Mouse (Mus musculus) limb, embryonic 14.5 days (tissue): Measurements from ENCODE around the gene Best1. TPM values are rescaled to one million over a fixed set of nuclear protein-coding genes. Genes with fewer than 3 reads are reported as not detected.
A peak's percentile ranks its signal among the peaks of the same experiment; 100 is the strongest.

Experiments
- ATAC-seq: fragments of 200-750 bp; cut with Nextera tagmentation; 2 replicates; pipeline ENCODE4 v1.8.0; 2017; ENCODE audit warnings: low read depth, moderate number of reproducible peaks, moderate TSS enrichment; ENCODE audit not compliant: low FRiP score
- DNase-seq: peaks from one replicate; pipeline ENCODE4 v3.0.0-alpha.2; 2015; ENCODE audit warnings: low spot score
- H3K27ac ChIP-seq: fragments of 300-500 bp; sonication (generic); replicated peaks from 2 replicates; pipeline ENCODE4 v1.5.1; 2014; ENCODE audit warnings: low read depth, mild to moderate bottlenecking, low read length, moderate library complexity, mixed read lengths
- H3K27me3 ChIP-seq: fragments of 300-500 bp; sonication (generic); 2 replicates; pipeline ENCODE4 v1.6.1; 2014; ENCODE audit warnings: low read length, mixed read lengths; ENCODE audit not compliant: control insufficient read depth, insufficient read depth
- H3K36me3 ChIP-seq: fragments of 300-500 bp; sonication (generic); 2 replicates; pipeline ENCODE4 v1.6.1; 2014; ENCODE audit warnings: mild to moderate bottlenecking, low read length, moderate library complexity, mixed read lengths; ENCODE audit not compliant: control insufficient read depth, insufficient read depth
- H3K4me1 ChIP-seq: fragments of 300-500 bp; sonication (generic); 2 replicates; pipeline ENCODE4 v1.6.1; 2014; ENCODE audit warnings: antibody characterized with exemption, low read length, mixed read lengths; ENCODE audit not compliant: control insufficient read depth, insufficient read depth
- H3K4me2 ChIP-seq: fragments of 300-500 bp; sonication (generic); replicated peaks from 2 replicates; pipeline ENCODE4 v1.6.1; 2014; ENCODE audit warnings: low read depth, mild to moderate bottlenecking, low read length, moderate library complexity; ENCODE audit not compliant: severe bottlenecking
- H3K4me3 ChIP-seq: fragments of 300-500 bp; sonication (generic); replicated peaks from 2 replicates; pipeline ENCODE4 v1.5.1; 2014; ENCODE audit warnings: low read length
- H3K9ac ChIP-seq: fragments of 300-500 bp; sonication (generic); 2 replicates; pipeline ENCODE4 v1.6.1; 2014; ENCODE audit warnings: mild to moderate bottlenecking, low read depth, low read length, moderate library complexity; ENCODE audit not compliant: severe bottlenecking
- H3K9me3 ChIP-seq: fragments of 300-500 bp; sonication (generic); 2 replicates; pipeline ENCODE4 v1.6.1; 2016; ENCODE audit warnings: low read length; ENCODE audit not compliant: control insufficient read depth
- POLR2A ChIP-seq: fragments of 200-500 bp; IDR thresholded peaks from 2 replicates; pipeline ENCODE4 v1.8.0; 2012; ENCODE audit warnings: inconsistent platforms, mild to moderate bottlenecking, moderate library complexity, borderline replicate concordance; ENCODE audit not compliant: insufficient read depth, insufficient read length; ENCODE audit errors: extremely low read depth
- WGBS: fragments of 180-500 bp; shearing (Covaris S2); extraction: QIAGEN DNeasy Blood & Tissue Kit; methylation state at CpG from one replicate; pipeline ENCODE4 v1.1.7; 2014; 5-methylcytosine and 5-hydroxymethylcytosine counted together
- polyA plus RNA-seq, 2 experiments: library from polyadenylated mRNA; depleted of rRNA in 1 of 2; stranded (reverse) in 1 of 2; unstranded in 1 of 2; fragments of >200 nt; fragmentation: Nextera tagmentation in 1 of 2; extraction: Ambion mirVana in 1 of 2; gene quantifications; 2 replicates each; pipeline versions ENCODE4 v1.2.1 to v1.2.3; 2012 to 2014

Best1 gene
- polyA plus RNA-seq, 2 experiments: 1.5 to 1.7 TPM

GRCm38 (mm10) chr19:9955438-9955837 lies 46.0 kb downstream of the Best1 start:
- Histone ChIP-seq H3K4me3 (no peak overlapping the region), H3K27me3 (no peaks in the 10 kb centered on the region), H3K27ac (peak overlapping the region; percentile 87), H3K9ac (peak overlapping the region; percentile 36; the same call in 1 of the 2 replicates), H3K4me2 (no peak overlapping the region), H3K9me3 (no peaks in the 10 kb centered on the region; the same call in 1 of the 2 replicates), H3K36me3 (no peaks in the 10 kb centered on the region), H3K4me1 (peaks cover 16% of the 10 kb centered on the region)
- WGBS: 78% methylated on average over 1 of the region's 1 CpGs
- no peak for ATAC-seq
- no peak for DNase-seq
- TF ChIP-seq POLR2A: no peak

- Histone ChIP-seq H3K36me3 (no peaks in the 10 kb centered on the region), H3K4me2 (peak overlapping the region; percentile 33), H3K9ac (peak overlapping the region; percentile 36), H3K27me3 (no peaks in the 10 kb centered on the region), H3K27ac (peak overlapping the region; percentile 87), H3K9me3 (peaks cover 3% of the 10 kb centered on the region; the same call in 1 of the 2 replicates), H3K4me3 (0 out of 2 replicates have a peak overlapping the region, but pooled peaks have one; percentile 3), H3K4me1 (peaks cover 16% of the 10 kb centered on the region)
- 36% methylated on average over 5 of the region's 5 CpGs for WGBS
- TF ChIP-seq POLR2A: no peak
- DNase-seq: no peak
- peak; percentile 54 for ATAC-seq
These were observed 46.6 kb downstream of the Best1 start for GRCm38 (mm10) chr19:9954811-9955202.

- 20% methylated on average over 7 of the region's 7 CpGs for WGBS
- Histone ChIP-seq H3K27ac (peak overlapping the region; percentile 87), H3K36me3 (no peaks in the 10 kb centered on the region), H3K9ac (peak overlapping the region; percentile 36; the same call in 1 of the 2 replicates), H3K9me3 (peaks cover 5% of the 10 kb centered on the region; the same call in 1 of the 2 replicates), H3K4me3 (no peak overlapping the region), H3K27me3 (no peaks in the 10 kb centered on the region), H3K4me1 (peaks cover 16% of the 10 kb centered on the region), H3K4me2 (peak overlapping the region; percentile 33)
- peak; percentile 88 for ATAC-seq
- no peak for TF ChIP-seq POLR2A
- DNase-seq: peak; percentile 88
These were observed 47.2 kb downstream of the Best1 start for GRCm38 (mm10) chr19:9954055-9954810.

- no peak overlapping the region for H3K27ac ChIP-seq
- peaks cover 16% of the 10 kb centered on the region for H3K4me1 ChIP-seq
- WGBS: 96% methylated on average over 3 of the region's 3 CpGs
- no peaks in the 10 kb centered on the region for H3K36me3 ChIP-seq
- H3K9me3 ChIP-seq: peaks cover 5% of the 10 kb centered on the region; the same call in 1 of the 2 replicates
- no peak for TF ChIP-seq POLR2A
- no peak overlapping the region for H3K4me2 ChIP-seq
- DNase-seq (no peak), ATAC-seq (no peak)
- H3K27me3 ChIP-seq: no peaks in the 10 kb centered on the region
- H3K9ac ChIP-seq: no peak overlapping the region
- no peak overlapping the region for H3K4me3 ChIP-seq
These were observed 48.5 kb downstream of the Best1 start for GRCm38 (mm10) chr19:9952912-9953311.

- Histone ChIP-seq H3K9me3 (peaks cover 5% of the 10 kb centered on the region; the same call in 1 of the 2 replicates), H3K4me3 (no peak overlapping the region), H3K4me1 (peaks cover 16% of the 10 kb centered on the region), H3K36me3 (no peaks in the 10 kb centered on the region), H3K9ac (no peak overlapping the region), H3K27ac (no peak overlapping the region), H3K4me2 (no peak overlapping the region), H3K27me3 (no peaks in the 10 kb centered on the region)
- no peak for TF ChIP-seq POLR2A
- 66% methylated on average over 3 of the region's 3 CpGs for WGBS
- DNase-seq (no peak), ATAC-seq (no peak)
These were observed 49.0 kb downstream of the Best1 start for GRCm38 (mm10) chr19:9952390-9952789.
